Mouse (Mus musculus): ENCODE measurements around the gene Scin.

Gene Scin

GRCm38 (mm10) chr12:40023014-40023642 is 110.9 kb downstream of the Scin start:
- DNase-seq: no peak

DNA sequence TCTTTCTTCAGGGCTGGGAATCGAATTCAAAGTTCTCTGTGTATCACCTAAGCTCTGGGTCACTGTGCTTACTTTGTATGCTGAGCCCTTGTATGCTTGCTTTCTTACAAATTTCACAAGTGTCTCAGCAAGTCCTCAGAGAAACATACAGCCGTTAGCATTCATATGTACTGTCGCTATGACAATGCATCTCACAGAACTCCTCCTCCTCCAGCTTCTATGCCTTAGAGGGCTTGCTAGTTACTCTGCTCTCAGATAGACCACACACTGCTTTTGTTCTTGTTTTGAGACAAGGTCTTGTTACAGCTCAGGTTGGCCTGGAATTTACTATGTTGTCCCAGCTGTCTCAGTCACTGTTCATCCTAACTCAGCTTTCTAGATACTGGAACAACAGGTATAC is 111.7 kb downstream of the Scin start:
- DNase-seq: no peak

GRCm38 (mm10) chr12:40017955-40018505 is 116.0 kb downstream of the Scin start:
- no peak for DNase-seq

DNA sequence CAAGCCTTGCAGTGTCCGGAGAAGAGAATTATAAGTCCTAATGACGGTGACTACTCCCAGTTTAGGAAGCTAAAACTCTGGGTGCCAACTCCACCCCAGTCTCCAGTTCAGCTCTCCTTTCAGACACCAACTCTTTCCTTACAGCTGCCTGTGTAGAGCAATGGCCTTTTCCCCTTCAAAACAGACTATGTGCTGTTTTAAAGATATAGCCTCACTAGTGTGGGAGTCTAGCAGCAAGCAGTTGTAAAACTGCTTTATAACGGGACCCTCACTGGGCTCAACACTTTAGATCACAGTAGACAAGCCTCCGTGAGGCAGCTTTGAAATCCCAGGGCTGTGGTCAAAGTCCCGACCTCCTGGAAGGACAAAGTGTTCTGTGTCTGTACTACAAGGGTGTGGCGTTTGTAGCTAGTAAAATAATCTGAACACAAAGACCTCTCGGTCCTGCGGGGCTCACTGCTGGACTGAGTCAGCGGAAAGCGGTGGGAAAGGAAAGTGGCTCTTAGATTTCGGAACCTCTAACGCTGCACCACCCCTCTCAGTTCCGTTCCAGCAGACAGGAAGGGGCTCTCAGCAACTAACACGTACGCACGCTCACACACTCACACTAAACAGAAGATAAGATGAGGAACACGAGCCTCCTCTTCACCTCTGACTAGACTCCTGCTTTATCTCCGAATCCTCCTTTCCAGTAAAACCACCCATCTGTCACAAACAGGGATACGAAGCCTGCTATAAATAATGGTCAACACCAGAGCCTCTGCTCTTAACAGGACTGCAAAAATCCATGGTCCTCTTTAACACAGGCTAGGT is 117.2 kb downstream of the Scin start:
- DNase-seq: peak; percentile 10 to 12

- no peak for DNase-seq
Observed at GRCm38 (mm10) chr12:40016068-40016467, 118.0 kb downstream of the Scin start.

DNA sequence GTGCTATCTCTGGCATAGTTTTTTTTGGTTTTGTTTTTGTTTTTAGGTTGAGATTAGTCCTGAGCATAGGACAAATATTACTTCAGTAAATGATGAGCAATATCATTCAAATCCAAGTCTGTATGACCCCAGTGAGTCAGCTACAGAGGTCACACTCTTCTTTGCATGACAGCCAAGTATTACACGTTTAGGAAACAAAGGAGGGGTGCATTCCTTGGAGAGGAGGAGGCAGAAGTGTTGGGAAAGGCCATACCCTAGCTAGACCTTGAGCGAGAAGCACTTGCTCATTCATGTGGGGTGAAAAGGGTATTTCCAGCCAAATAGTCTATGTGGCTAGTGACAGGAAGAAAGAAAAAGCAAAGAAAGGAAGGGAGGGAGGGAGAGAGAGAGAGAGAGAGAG is 124.2 kb downstream of the Scin start:
- no peak for DNase-seq
